Mouse (Mus musculus) hindbrain, embryonic 12.5 days (tissue): ENCODE measurements at regions not wholly inside any gene's neighbourhood (a gene's known extent, or its start where the extent isn't known, plus 50 kb on each side); places are given as distances from the start of the nearest gene placed in this dataset.

Experiments used
- ATAC-seq: fragments of 200-750 bp; cut with Nextera tagmentation; 2 replicates; pipeline ENCODE4 v1.8.0; 2017; ENCODE audit warnings: moderate TSS enrichment; ENCODE audit not compliant: low FRiP score
- H3K27ac ChIP-seq: fragments of 300-500 bp; sonication (generic); 2 replicates; pipeline ENCODE4 v1.5.1; 2016; ENCODE audit warnings: mild to moderate bottlenecking
- H3K27me3 ChIP-seq: fragments of 300-500 bp; sonication (generic); 2 replicates; pipeline ENCODE4 v1.6.1; 2016; ENCODE audit warnings: mild to moderate bottlenecking
- H3K36me3 ChIP-seq: fragments of 300-500 bp; sonication (generic); 2 replicates; pipeline ENCODE4 v1.6.1; 2016; ENCODE audit warnings: mild to moderate bottlenecking
- H3K4me1 ChIP-seq: fragments of 300-500 bp; sonication (generic); 2 replicates; pipeline ENCODE4 v1.6.1; 2016
- H3K4me2 ChIP-seq: fragments of 300-500 bp; sonication (generic); replicated peaks from 2 replicates; pipeline ENCODE4 v1.6.1; 2016; ENCODE audit warnings: mild to moderate bottlenecking
- H3K4me3 ChIP-seq: fragments of 300-500 bp; sonication (generic); 2 replicates; pipeline ENCODE4 v1.5.1; 2016; ENCODE audit warnings: mild to moderate bottlenecking
- H3K9ac ChIP-seq: fragments of 300-500 bp; sonication (generic); 2 replicates; pipeline ENCODE4 v1.6.1; 2016; ENCODE audit warnings: mild to moderate bottlenecking, moderate library complexity
- H3K9me3 ChIP-seq: fragments of 300-500 bp; sonication (generic); replicated peaks from 2 replicates; pipeline ENCODE4 v1.6.1; 2016; ENCODE audit warnings: mild to moderate bottlenecking
- WGBS: fragments of 180-500 bp; shearing (Covaris S2); methylation state at CpG from one replicate; pipeline ENCODE4 v1.1.7; 2016; 5-methylcytosine and 5-hydroxymethylcytosine counted together

- Histone ChIP-seq H3K9me3 (no peaks in the 10 kb centered on the region), H3K27me3 (no peaks in the 10 kb centered on the region), H3K36me3 (no peaks in the 10 kb centered on the region), H3K27ac (no peak overlapping the region), H3K9ac (no peak overlapping the region), H3K4me2 (no peak overlapping the region), H3K4me1 (no peaks in the 10 kb centered on the region), H3K4me3 (no peak overlapping the region)
- WGBS, result 85% methylated on average over 4 of the region's 4 CpGs
- no peak for ATAC-seq
Measured at GRCm38 (mm10) chr4:89486963-89487362, 176.1 kb upstream of the Cdkn2b start.

DNA sequence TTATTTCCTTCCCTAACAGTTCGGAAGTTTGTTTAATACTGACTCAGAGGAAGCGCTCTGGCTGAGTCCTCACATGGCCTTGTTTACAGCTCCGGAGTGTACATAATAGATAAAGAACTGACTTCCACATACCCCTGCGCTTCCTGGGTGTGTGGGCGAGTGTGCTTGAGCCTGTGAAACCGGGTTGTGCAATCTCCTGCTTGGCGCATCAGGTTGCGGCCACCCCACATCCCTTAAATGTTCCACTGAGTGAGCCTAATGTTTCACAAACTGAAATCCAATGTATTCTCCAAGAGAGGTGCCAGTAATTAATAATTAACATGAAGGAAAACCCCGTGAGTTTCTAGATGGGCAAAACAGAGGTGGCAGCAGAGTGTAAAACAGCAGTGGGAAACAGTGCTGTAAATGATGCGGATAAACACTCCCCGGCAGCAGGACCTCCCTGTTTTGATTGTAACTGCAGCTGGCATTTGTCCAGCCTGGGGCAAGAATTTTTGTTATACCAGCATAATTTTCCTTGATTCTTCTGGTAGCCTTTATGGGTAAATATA lies 175.2 kb upstream of the Cdkn2b start:
- Histone ChIP-seq H3K9ac (no peak overlapping the region), H3K27me3 (no peaks in the 10 kb centered on the region), H3K4me1 (no peaks in the 10 kb centered on the region), H3K4me3 (no peak overlapping the region), H3K4me2 (no peak overlapping the region), H3K9me3 (no peaks in the 10 kb centered on the region), H3K27ac (no peak overlapping the region), H3K36me3 (no peaks in the 10 kb centered on the region)
- ATAC-seq, result no peak
- 52% methylated on average over 11 of the region's 11 CpGs for WGBS

- no peak overlapping the region for H3K4me3 ChIP-seq
- H3K9me3 ChIP-seq, result no peaks in the 10 kb centered on the region
- no peaks in the 10 kb centered on the region for H3K27me3 ChIP-seq
- no peak overlapping the region for H3K4me2 ChIP-seq
- no peak overlapping the region for H3K27ac ChIP-seq
- 79% methylated on average over 12 of the region's 12 CpGs for WGBS
- no peak overlapping the region for H3K9ac ChIP-seq
- no peaks in the 10 kb centered on the region for H3K4me1 ChIP-seq
- no peak for ATAC-seq
- no peaks in the 10 kb centered on the region for H3K36me3 ChIP-seq
Measured at GRCm38 (mm10) chr4:89478646-89479237, 167.9 kb upstream of the Cdkn2b start.

DNA sequence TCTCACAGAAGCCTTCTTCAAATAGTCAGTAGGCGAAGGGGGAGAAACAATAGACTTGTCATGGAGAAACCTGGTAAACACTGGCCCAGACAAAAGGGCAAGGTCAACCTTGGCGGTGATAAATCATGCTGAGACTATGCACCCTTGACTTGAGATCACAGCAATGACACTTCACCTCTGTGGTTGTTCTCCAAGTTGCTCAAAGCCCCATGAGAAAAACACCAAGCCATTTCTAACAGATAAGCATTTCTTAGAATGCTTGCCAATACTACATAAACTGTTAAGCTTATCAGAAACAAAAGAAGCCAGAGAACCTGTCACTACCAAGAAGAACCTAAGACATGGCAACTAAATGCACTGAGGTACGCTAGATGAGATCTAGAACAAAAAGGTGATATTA lies 165.0 kb upstream of the Cdkn2b start:
- Histone ChIP-seq H3K36me3 (no peaks in the 10 kb centered on the region), H3K4me3 (no peak overlapping the region), H3K9ac (no peak overlapping the region), H3K27me3 (no peaks in the 10 kb centered on the region), H3K4me2 (no peak overlapping the region), H3K9me3 (no peaks in the 10 kb centered on the region), H3K27ac (no peak overlapping the region), H3K4me1 (no peaks in the 10 kb centered on the region)
- 48% methylated on average over 3 of the region's 3 CpGs for WGBS
- no peak for ATAC-seq

DNA sequence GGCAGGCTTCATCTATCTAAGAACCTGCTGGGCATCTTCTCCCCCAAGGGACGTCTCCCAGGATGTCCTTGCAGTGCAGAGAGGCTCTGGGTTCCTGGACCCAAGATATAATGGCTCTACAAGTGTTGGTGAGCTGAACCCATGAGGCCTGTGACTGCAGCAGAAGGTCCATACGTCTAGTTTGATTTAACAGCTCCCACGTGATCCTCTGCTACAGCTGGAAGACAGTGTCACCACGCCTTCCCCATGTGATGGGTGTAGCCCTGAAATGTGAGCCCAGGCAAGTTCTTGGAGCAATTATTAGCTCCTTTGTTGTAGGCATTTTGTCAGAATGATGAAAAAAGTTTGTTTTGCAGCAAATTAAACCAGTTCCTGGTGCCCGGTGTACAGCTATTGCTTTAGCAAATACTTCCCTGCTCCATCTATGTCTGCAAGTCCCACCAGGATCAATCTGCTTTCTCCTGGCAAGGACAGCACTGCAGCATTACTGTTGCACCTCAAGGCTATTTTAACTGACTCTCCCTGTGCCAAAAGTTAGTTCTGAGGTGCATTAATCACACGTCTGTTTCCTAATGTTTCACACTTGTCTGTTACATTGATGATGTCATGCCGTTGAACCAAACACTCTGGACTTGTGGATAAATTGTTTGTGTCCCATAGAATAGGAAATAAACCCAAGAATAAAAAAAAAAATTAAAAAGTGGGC lies 164.2 kb upstream of the Cdkn2b start:
- 53% methylated on average over 7 of the region's 7 CpGs for WGBS
- no peak overlapping the region for H3K9ac ChIP-seq
- H3K4me1 ChIP-seq, result 0 out of 2 replicates have a peak, but pooled peaks cover under 1% of the 10 kb centered on the region
- no peak for ATAC-seq
- no peaks in the 10 kb centered on the region for H3K36me3 ChIP-seq
- no peaks in the 10 kb centered on the region for H3K27me3 ChIP-seq
- no peak overlapping the region for H3K4me3 ChIP-seq
- H3K9me3 ChIP-seq, result no peaks in the 10 kb centered on the region
- no peak overlapping the region for H3K27ac ChIP-seq
- H3K4me2 ChIP-seq, result no peak overlapping the region

DNA sequence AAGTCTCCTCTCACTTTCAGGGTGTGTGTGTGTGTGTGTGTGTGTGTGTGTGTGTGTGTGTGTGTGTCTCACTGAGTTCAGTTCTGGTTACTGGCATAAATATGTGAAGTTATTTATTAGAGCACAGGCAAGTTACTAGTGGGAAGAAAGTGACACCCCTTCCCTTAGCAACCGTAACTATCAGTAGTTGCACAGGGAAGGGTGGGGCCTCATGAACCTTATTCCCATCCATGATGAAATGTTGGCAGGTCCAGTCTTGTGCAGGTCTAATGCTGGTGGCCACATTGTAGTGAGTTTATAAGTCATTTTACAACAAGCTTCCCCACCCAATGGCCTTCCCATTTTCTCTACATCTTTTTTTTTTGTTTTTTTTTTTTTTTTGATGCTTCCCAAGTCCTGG lies 160.6 kb upstream of the Cdkn2b start:
- Histone ChIP-seq H3K27ac (no peak overlapping the region), H3K4me1 (0 out of 2 replicates have a peak, but pooled peaks cover 6% of the 10 kb centered on the region), H3K36me3 (no peaks in the 10 kb centered on the region), H3K27me3 (no peaks in the 10 kb centered on the region), H3K4me3 (no peak overlapping the region), H3K4me2 (no peak overlapping the region), H3K9ac (no peak overlapping the region), H3K9me3 (no peaks in the 10 kb centered on the region)
- 97% methylated on average over 1 of the region's 1 CpGs for WGBS
- ATAC-seq, result no peak

- H3K4me1 ChIP-seq, result 0 out of 2 replicates have a peak, but pooled peaks cover 6% of the 10 kb centered on the region
- H3K9ac ChIP-seq, result no peak overlapping the region
- H3K27me3 ChIP-seq, result no peaks in the 10 kb centered on the region
- no peak overlapping the region for H3K4me3 ChIP-seq
- H3K9me3 ChIP-seq, result no peaks in the 10 kb centered on the region
- no peak for ATAC-seq
- H3K27ac ChIP-seq, result no peak overlapping the region
- H3K4me2 ChIP-seq, result no peak overlapping the region
- no peaks in the 10 kb centered on the region for H3K36me3 ChIP-seq
- WGBS, result 73% methylated on average over 2 of the region's 2 CpGs
Measured at GRCm38 (mm10) chr4:89470756-89471155, 159.9 kb upstream of the Cdkn2b start.

GRCm38 (mm10) chr4:89469883-89470282 lies 159.0 kb upstream of the Cdkn2b start:
- 29% methylated on average over 8 of the region's 8 CpGs for WGBS
- H3K9ac ChIP-seq, result no peak overlapping the region
- H3K36me3 ChIP-seq, result no peaks in the 10 kb centered on the region
- no peak overlapping the region for H3K4me3 ChIP-seq
- H3K4me1 ChIP-seq, result 0 out of 2 replicates have a peak, but pooled peaks cover 6% of the 10 kb centered on the region
- no peaks in the 10 kb centered on the region for H3K27me3 ChIP-seq
- no peak overlapping the region for H3K27ac ChIP-seq
- no peaks in the 10 kb centered on the region for H3K9me3 ChIP-seq
- H3K4me2 ChIP-seq, result no peak overlapping the region
- ATAC-seq, result peak; percentile 85

- Histone ChIP-seq H3K4me1 (0 out of 2 replicates have a peak, but pooled peaks cover 6% of the 10 kb centered on the region), H3K4me3 (no peak overlapping the region), H3K9me3 (no peaks in the 10 kb centered on the region), H3K36me3 (no peaks in the 10 kb centered on the region), H3K27me3 (no peaks in the 10 kb centered on the region), H3K27ac (0 out of 2 replicates have a peak overlapping the region, but pooled peaks have one; percentile 12), H3K9ac (no peak overlapping the region), H3K4me2 (no peak overlapping the region)
- no peak for ATAC-seq
- 76% methylated on average over 3 of the region's 3 CpGs for WGBS
Measured at GRCm38 (mm10) chr4:89469406-89469805, 158.6 kb upstream of the Cdkn2b start.

DNA sequence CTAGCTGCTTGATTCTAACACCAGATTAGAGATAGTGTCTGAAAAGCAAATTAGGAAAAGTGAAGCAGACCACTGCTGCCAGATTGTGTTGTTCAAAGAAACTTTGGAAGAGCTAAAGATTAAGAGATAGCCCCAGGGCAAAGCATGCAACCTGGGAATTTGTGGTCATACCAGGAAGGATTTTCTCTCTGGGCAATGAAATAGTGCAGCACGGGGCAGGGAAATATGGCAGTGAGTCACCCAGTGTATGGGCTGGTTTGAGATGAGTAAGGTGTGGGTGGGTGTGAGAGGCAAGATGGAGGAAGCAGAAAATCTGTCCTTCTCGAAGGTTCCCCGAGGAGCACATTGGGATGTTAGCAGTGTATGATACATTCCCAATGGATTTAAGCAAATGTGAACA lies 155.9 kb upstream of the Cdkn2b start:
- Histone ChIP-seq H3K4me2 (no peak overlapping the region), H3K27me3 (no peaks in the 10 kb centered on the region), H3K4me1 (0 out of 2 replicates have a peak, but pooled peaks cover 6% of the 10 kb centered on the region), H3K4me3 (no peak overlapping the region), H3K27ac (no peak overlapping the region), H3K9me3 (no peaks in the 10 kb centered on the region), H3K36me3 (no peaks in the 10 kb centered on the region), H3K9ac (no peak overlapping the region)
- WGBS, result 93% methylated on average over 3 of the region's 3 CpGs
- ATAC-seq, result no peak

DNA sequence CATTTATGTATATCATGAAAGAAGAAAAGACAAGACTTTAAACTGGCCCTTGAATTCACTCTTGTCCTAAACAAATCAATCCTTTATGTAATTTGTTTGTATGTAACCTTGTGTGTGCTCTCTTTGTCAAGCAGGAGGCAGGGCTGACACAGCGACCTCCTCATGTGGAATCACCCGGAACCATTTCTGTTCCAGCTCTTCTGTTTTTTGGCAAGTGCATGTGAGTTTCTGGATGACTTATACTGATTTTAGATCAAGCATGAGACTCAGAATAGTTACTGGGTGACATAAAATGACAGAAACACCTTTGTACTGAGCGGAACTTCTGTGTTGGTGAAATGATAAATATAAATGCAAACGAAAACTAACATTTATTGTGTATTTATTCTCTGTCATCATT lies 152.3 kb upstream of the Cdkn2b start:
- H3K36me3 ChIP-seq, result no peaks in the 10 kb centered on the region
- H3K27ac ChIP-seq, result no peak overlapping the region
- no peaks in the 10 kb centered on the region for H3K9me3 ChIP-seq
- ATAC-seq, result no peak
- H3K4me2 ChIP-seq, result no peak overlapping the region
- no peak overlapping the region for H3K4me3 ChIP-seq
- no peaks in the 10 kb centered on the region for H3K4me1 ChIP-seq
- H3K9ac ChIP-seq, result no peak overlapping the region
- WGBS, result 87% methylated on average over 4 of the region's 4 CpGs
- no peaks in the 10 kb centered on the region for H3K27me3 ChIP-seq

DNA sequence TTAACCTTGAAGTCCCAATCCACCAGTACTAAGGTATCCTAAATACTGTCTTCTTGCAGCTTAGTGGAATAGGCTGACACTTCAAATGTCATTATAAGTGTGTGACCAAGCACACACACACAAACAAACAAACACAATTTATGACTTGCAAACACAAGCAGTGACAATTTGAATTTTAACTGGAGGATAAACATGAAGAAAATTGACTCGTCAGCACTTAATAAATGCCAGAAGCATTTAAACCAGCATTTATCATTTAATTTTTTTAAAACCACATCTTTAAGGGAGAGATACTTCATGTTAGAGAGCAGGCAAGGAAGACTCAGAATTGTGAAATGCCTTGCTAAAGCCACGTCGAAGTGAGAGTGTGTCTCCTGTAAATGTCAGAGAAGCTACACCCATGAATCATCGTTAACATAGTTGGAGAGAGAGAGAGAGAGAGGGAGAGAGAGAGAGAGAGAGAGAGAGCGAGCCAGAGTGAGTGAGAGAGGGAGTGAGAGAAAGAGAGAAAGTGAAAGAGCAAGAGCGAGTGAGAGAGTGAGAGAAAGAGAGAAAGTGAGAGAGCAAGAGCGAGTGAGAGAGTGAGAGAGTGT lies 149.4 kb upstream of the Cdkn2b start:
- Histone ChIP-seq H3K4me3 (no peak overlapping the region), H3K4me2 (no peak overlapping the region), H3K36me3 (no peaks in the 10 kb centered on the region), H3K27me3 (no peaks in the 10 kb centered on the region), H3K9ac (no peak overlapping the region), H3K4me1 (no peaks in the 10 kb centered on the region), H3K27ac (no peak overlapping the region), H3K9me3 (no peaks in the 10 kb centered on the region)
- WGBS, result 81% methylated on average over 7 of the region's 7 CpGs
- no peak for ATAC-seq
